Comparison of ENCODE assay signal across 8 mouse cellular contexts in genomic region chr11:23679044-23679642, GRCm38 (mm10). TPM values are rescaled to one million over a fixed set of nuclear protein-coding genes. Genes with fewer than 3 reads are reported as not detected.
DNase-seq lines count a peak whose midpoint lies in the region; TF ChIP-seq lines count a peak whose summit lies in the region.
"Had no signal": no experiment of that assay in that cellular context is flagged by ENCODE, and none has a peak within 500 bp of the region (broad histone marks: within the 10 kb centered on the region; RNA-seq: fewer than 3 reads in every experiment).

No protein-coding gene starts in this region.

- peaks cover 14% of the 10 kb centered on the region for H3K4me1 ChIP-seq in E14TG2a.4 (replicated peaks; ENCODE audit: low read depth, low read length)
- H3K4me1 ChIP-seq in cortical plate, adult 2 months (ENCODE audit: control insufficient read depth, insufficient read depth, low read length), result no peaks in the 10 kb centered on the region
- H3K4me1 ChIP-seq: limb, embryonic 12.5 days had no signal

- TF ChIP-seq CTCF in E14TG2a.4 (conservative IDR thresholded peaks at IDR 0.05; ENCODE audit: low read length), result peak; percentile 65
- peak; percentile 40 for TF ChIP-seq CTCF in cortical plate, adult 2 months (IDR thresholded peaks at IDR 0.05; ENCODE audit: extremely low read depth, insufficient read depth, low read length)

- H3K9me3 ChIP-seq in E14TG2a.4 (ENCODE audit: low read length), result no peaks in the 10 kb centered on the region
- H3K9me3 ChIP-seq: limb, embryonic 12.5 days had no signal

- no peak for TF ChIP-seq POLR2A in cortical plate, adult 2 months (IDR thresholded peaks at IDR 0.05; ENCODE audit: extremely low read depth, insufficient read depth, low read length)

- H3K36me3 ChIP-seq in E14TG2a.4 (ENCODE audit: insufficient read depth, low read length), result peaks cover 83% of the 10 kb centered on the region

- H3K27ac ChIP-seq in cortical plate, adult 2 months (ENCODE audit: insufficient read depth, low read length), result no peak overlapping the region
- H3K27ac ChIP-seq: limb, embryonic 12.5 days had no signal

- no peaks in the 10 kb centered on the region for H3K27me3 ChIP-seq in E14TG2a.4 (ENCODE audit: insufficient read depth, low read length)
- H3K27me3 ChIP-seq: limb, embryonic 12.5 days had no signal

- DNase-seq in WW6 (ENCODE audit: low read depth, low spot score), result peak; percentile 55
- DNase-seq in heart, postnatal 4 days, result peak; percentile 65
- DNase-seq in layer of hippocampus, adult 9-10 months (ENCODE audit: low spot score), result peak; percentile 72
- DNase-seq in lung, postnatal 14 days, result peak; percentile 83
- DNase-seq in right cerebral cortex, adult 2 months (ENCODE audit: low spot score in 2 of 2), result peak; percentile 75 to 78

- H3K4me3 ChIP-seq in E14TG2a.4 (replicated peaks; ENCODE audit: low read length), result no peak overlapping the region
- no peak overlapping the region for H3K4me3 ChIP-seq in cortical plate, adult 2 months (ENCODE audit: insufficient read depth, low read length)
- H3K4me3 ChIP-seq: limb, embryonic 12.5 days had no signal

RNA-seq across cellular contexts. Expression of gene Pex13, which starts 13.4 kb away (rescaled TPM):
- 15.5 and 16.9 TPM in 2 replicates for polyA plus RNA-seq in cortical plate, adult 2 months (2012; rRNA removed)
- 10 to 100 TPM; 26.0 to 30.3 TPM for total RNA-seq in heart, postnatal 4 days (2021)

RNA-seq across cellular contexts. Expression of gene Pus10, which starts 13.7 kb away (rescaled TPM):
- 9.5 and 10.4 TPM in 2 replicates for polyA plus RNA-seq in cortical plate, adult 2 months (2012; rRNA removed)
- total RNA-seq in heart, postnatal 4 days (2021), result 10 to 100 TPM; 12.3 to 19.1 TPM

RNA-seq across cellular contexts. Expression of gene 0610010F05Rik, which starts 45.7 kb away (rescaled TPM):
- 24.3 and 24.6 TPM in 2 replicates for polyA plus RNA-seq in cortical plate, adult 2 months (2012; rRNA removed)
- total RNA-seq in heart, postnatal 4 days (2021), result 10 to 100 TPM; 13.9 to 16.0 TPM
